Mouse (Mus musculus) lung, adult 18-20 months (tissue): ENCODE results near the gene Hacd2.
A peak's percentile ranks its signal among the peaks of the same experiment; 100 is the strongest.

Experiments used
- DNase-seq, 2 experiments: peaks; one replicate each; pipeline ENCODE4 v3.0.0; 2022; ENCODE audit warnings: mixed read lengths in 2 of 2

Hacd2 gene

GRCm38 (mm10) chr16:35056306-35056705, 34.1 kb downstream of the Hacd2 start:
- peak in 1 of 2 experiments; percentile 28 for DNase-seq

GRCm38 (mm10) chr16:35056786-35057185, 34.6 kb downstream of the Hacd2 start:
- DNase-seq = no peak

- no peak for DNase-seq
These were observed 38.8 kb downstream of the Hacd2 start for GRCm38 (mm10) chr16:35061017-35061416.

- no peak for DNase-seq
These were observed 43.5 kb downstream of the Hacd2 start for GRCm38 (mm10) chr16:35065724-35066123.

GRCm38 (mm10) chr16:35067095-35067494, 44.9 kb downstream of the Hacd2 start:
- DNase-seq = peak; percentile 15 to 21

- DNase-seq = no peak
These were observed 45.4 kb downstream of the Hacd2 start for GRCm38 (mm10) chr16:35067631-35068030.

GRCm38 (mm10) chr16:35068886-35069285, 46.7 kb downstream of the Hacd2 start:
- no peak for DNase-seq

- no peak for DNase-seq
These were observed 52.2 kb downstream of the Hacd2 start for GRCm38 (mm10) chr16:35074436-35074835.

- DNase-seq = no peak
These were observed 53.4 kb downstream of the Hacd2 start for GRCm38 (mm10) chr16:35075643-35076042.

- DNase-seq = no peak
These were observed 71.3 kb downstream of the Hacd2 start for GRCm38 (mm10) chr16:35093500-35093899.

- DNase-seq = no peak
These were observed 75.8 kb downstream of the Hacd2 start for GRCm38 (mm10) chr16:35097870-35098530.

- no peak for DNase-seq
These were observed 79.7 kb downstream of the Hacd2 start for GRCm38 (mm10) chr16:35101751-35102420.

- DNase-seq = no peak
These were observed 80.8 kb downstream of the Hacd2 start for GRCm38 (mm10) chr16:35102866-35103620.

- DNase-seq = no peak
These were observed 85.8 kb downstream of the Hacd2 start for GRCm38 (mm10) chr16:35107985-35108384.

- DNase-seq = no peak
These were observed 86.9 kb downstream of the Hacd2 start for GRCm38 (mm10) chr16:35109156-35109555.

GRCm38 (mm10) chr16:35109656-35110291, 87.5 kb downstream of the Hacd2 start:
- DNase-seq = no peak

GRCm38 (mm10) chr16:35110410-35111142, 88.3 kb downstream of the Hacd2 start:
- peak; percentile 72 to 76 for DNase-seq

GRCm38 (mm10) chr16:35111143-35111620, 89.0 kb downstream of the Hacd2 start:
- no peak for DNase-seq

GRCm38 (mm10) chr16:35113496-35113895, 91.3 kb downstream of the Hacd2 start:
- no peak for DNase-seq

- DNase-seq = peak; percentile 27 to 51
These were observed 94.2 kb downstream of the Hacd2 start for GRCm38 (mm10) chr16:35116328-35116956.

GRCm38 (mm10) chr16:35117436-35117835, 95.2 kb downstream of the Hacd2 start:
- no peak for DNase-seq

GRCm38 (mm10) chr16:35120603-35121002, 98.4 kb downstream of the Hacd2 start:
- no peak for DNase-seq
